Mouse (Mus musculus): ENCODE results near the gene Gm4871. TPM values are rescaled to one million over a fixed set of nuclear protein-coding genes. Genes with fewer than 3 reads are reported as not detected.

Gm4871 gene
- not detected for total RNA-seq (2023)

GRCm38 (mm10) chr5:145032391-145032790 is at the start of gene Gm4871:
Gm4871 (minus strand) TSS chr5:145032754.

DNA sequence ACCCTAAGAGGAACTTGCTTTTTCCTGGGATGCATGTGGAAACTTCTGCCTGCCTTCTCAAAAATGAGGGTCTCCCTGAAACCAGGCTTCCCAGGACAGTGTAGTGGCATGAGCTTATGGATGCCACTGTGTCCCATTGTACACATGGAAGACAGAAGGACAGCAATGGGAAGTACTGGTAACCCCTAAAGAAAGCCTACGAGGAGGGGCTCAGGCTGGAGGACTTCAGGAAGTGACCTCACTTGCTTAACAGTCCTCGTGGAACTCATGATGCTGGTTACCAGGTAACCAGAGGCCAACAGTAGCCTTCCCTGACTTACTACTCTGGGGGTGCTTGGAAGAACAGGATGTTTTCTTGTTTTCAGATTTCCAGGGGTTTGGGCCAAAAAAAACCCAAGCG is 10.1 kb upstream of the Gm4871 start, which contains the start of gene 1700018F24Rik:
Gene 1700018F24Rik, plus strand, starts transcription at position 301 of the 400 bp plus-strand sequence.

Other genes with a start within 250 kb of the Gm4871 start
- 10 to 100 TPM; 20.4 to 24.0 TPM for gene Smurf1, start 66.9 kb downstream of the Gm4871 start, total RNA-seq (2023)
- not detected for gene 1700018F24Rik, start 10.2 kb upstream of the Gm4871 start, total RNA-seq (2023)
- 10 to 100 TPM; 82.2 to 82.9 TPM for gene Arpc1a, start 51.1 kb upstream of the Gm4871 start, total RNA-seq (2023)
- gene Kpna7, start 51.3 kb upstream of the Gm4871 start, total RNA-seq (2023) = not detected
- 1,000 to 10,000 TPM; 1,041 to 1,090 TPM for gene Arpc1b, start 81.5 kb upstream of the Gm4871 start, total RNA-seq (2023)
- 10 to 100 TPM; 31.8 to 52.5 TPM for gene Pdap1, start 107.5 kb upstream of the Gm4871 start, total RNA-seq (2023)
- gene Bud31, start 107.6 kb upstream of the Gm4871 start, total RNA-seq (2023) = 100 to 1,000 TPM; 107 to 112 TPM
- gene Ptcd1, start 134.4 kb upstream of the Gm4871 start, total RNA-seq (2023) = 10 to 100 TPM; 12.3 to 14.1 TPM
- 10 to 100 TPM; 33.2 to 38.2 TPM for gene Cpsf4, start 134.5 kb upstream of the Gm4871 start, total RNA-seq (2023)
- 100 to 1,000 TPM; 111 to 147 TPM for gene Atp5j2, start 159.3 kb upstream of the Gm4871 start, total RNA-seq (2023)
- gene Zkscan14, start 169.1 kb upstream of the Gm4871 start, total RNA-seq (2023) = 10 to 100 TPM; 18.3 to 21.6 TPM
- 1 to 10 TPM; 5.4 to 5.9 TPM for gene Zkscan5, start 171.8 kb upstream of the Gm4871 start, total RNA-seq (2023)
- gene Zfp655, start 199.0 kb upstream of the Gm4871 start, total RNA-seq (2023) = 100 to 1,000 TPM; 103 to 118 TPM
- gene Zscan25, start 247.7 kb upstream of the Gm4871 start, total RNA-seq (2023) = 10 to 100 TPM; 14.0 to 18.3 TPM